Mouse (Mus musculus) c-Kit-positive CD71-positive TER-119-positive erythroid progenitor cells, embryonic 14.5 days (primary cell): ENCODE data around the gene Smc3.
"Not testable (repeated sequence)": the region's sequence is repeated elsewhere in the genome, so short reads cannot be mapped to it uniquely, and the experiment has no call there.

Experiments used
- DNase-seq: peaks from one replicate; pipeline ENCODE4 v3.0.0-alpha.2; 2013; ENCODE audit warnings: low spot score

The Smc3 gene

DNA sequence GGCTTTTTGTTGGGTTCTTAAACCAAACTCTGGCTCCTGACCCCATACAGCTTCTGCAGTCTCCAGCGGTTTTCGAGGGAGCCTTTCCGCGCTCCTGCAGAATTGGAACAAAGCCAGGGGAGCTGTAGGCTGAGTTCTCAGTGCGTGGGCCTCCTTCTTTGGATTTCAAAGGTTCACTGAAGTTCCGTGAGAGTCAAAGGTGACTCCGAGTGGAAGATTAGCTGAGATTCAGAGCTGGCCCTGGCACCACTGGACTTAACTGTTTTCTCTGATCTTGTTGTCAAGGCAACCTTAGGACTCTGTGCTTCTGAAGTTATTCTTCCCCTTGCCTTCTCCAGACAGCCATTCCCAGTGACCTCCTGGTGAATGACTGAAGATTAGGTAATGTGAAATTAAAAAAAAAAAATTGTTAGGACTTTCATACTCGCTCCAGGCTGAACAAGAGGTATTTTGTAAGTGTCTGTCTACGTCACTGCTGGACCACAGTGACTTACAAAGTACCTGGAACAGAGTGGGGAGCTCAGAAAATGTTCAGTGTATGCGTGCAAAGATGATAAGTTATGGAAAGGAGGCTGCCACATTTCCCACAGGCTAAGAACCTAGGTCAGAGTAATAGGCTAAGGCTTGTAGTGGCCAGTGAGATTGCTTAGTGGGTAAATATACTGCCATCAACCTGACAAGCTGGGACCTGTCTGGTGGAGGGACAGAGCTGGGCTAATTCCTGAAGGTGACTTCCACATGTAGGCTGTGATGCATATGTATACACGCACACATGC, 23.0 kb upstream of the Smc3 start:
- DNase-seq, result no peak

GRCm38 (mm10) chr19:53578597-53579252, 21.5 kb upstream of the Smc3 start:
- peak; percentile 57 for DNase-seq

- DNase-seq, result not testable (repeated sequence)
These were observed 19.9 kb upstream of the Smc3 start for GRCm38 (mm10) chr19:53580271-53580670.

- not testable (repeated sequence) for DNase-seq
These were observed 12.5 kb upstream of the Smc3 start for GRCm38 (mm10) chr19:53587686-53588085.

DNA sequence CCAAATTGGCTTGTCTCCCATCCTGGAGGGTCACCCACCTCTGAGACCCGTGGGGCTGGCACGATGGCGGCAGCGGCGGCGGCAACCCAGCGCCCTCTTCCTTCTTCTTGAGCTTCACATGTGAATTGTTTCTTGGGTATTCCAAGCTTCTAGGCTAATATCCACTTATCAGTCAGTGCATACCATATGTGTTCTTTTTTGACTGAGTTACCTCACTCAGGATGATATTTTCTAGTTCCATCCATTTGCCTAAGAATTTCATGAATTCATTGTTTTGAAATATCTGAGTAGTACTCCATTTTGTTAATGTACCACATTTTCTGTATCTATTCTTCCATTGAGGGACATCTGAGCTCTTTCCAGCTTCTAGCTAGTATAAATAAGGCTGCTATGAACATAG, 11.2 kb upstream of the Smc3 start, which contains the start of gene Nutf2-ps1:
Gene Nutf2-ps1, minus strand, starts transcription at position 101 of the 400 bp plus-strand sequence.
- DNase-seq, result not testable (repeated sequence)

- DNase-seq, result no peak
These were observed 3.3 kb upstream of the Smc3 start for GRCm38 (mm10) chr19:53596723-53597474.

GRCm38 (mm10) chr19:53600549-53601362, 558 bp downstream of the Smc3 start:
- peak; percentile 59 for DNase-seq

DNA sequence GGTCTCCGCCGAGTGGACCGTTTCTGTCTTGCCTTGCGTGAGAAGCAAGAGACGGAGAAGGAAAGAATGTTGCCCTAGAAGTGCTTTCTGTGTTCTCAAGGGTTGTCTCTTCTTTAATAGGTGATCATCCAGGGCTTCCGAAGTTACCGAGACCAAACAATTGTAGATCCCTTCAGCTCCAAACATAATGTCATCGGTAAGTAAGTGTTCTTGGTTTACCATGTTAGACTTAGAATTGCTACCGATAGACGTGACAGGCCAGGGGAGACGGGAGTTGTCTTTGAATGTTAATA, 1.1 kb downstream of the Smc3 start:
- peak; percentile 48 for DNase-seq

DNA sequence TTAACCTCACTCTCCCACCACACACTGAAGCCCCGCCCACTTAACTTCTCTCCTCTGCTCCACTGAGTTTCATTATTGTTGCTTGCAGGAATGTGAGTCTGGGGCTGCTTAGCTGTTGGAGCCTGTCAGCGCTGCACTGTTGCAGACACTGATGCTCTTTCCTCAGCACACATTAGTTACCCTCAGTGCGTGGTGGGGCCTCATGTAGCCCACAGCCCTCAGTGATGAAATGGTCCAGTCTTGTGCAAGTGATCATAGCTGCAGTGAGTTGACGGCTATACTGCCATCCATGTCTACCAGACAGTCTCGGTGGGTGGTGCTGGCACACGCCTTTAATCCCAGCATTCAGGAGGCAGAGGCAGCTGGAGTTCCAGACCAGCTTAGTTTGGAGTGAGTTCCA, 8.7 kb downstream of the Smc3 start:
- no peak for DNase-seq

DNA sequence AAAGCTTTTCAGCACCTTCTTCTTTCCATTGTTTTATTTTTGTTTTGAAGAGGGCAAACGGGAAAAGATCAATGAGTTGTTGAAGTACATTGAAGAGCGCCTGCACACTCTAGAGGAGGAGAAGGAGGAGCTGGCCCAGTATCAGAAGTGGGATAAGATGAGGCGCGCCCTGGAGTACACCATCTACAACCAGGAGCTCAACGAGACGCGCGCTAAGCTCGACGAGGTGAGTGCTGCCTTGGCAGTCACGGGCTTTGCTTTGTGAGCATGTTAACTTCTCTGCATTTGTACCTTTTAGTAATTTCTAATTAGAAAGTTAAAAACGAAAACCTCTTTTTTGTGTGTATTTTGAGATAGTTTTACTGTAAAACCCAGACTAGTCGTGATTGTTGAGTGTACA, 21.5 kb downstream of the Smc3 start:
- no peak for DNase-seq

DNA sequence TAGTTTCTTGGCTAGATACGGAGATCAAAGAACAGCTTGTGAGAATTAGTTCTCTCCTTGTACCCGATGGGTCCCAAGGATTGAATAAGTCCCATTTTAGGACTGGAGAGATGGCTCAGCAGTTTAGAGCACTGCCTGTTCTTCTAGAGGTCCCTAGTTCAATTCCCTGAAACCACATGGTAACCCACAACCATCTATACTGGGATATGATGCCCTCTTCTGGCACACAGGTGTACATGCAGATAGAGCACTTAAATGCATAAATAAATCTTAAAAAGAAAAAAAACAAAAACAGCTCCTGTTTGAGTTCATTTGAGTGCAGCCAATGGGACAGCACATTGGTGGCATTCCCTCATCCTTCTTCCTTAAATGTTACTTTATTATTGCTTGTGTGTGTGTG, 37.8 kb downstream of the Smc3 start:
- DNase-seq, result peak; percentile 17

GRCm38 (mm10) chr19:53638727-53639126, 38.5 kb downstream of the Smc3 start:
- no peak for DNase-seq

DNA sequence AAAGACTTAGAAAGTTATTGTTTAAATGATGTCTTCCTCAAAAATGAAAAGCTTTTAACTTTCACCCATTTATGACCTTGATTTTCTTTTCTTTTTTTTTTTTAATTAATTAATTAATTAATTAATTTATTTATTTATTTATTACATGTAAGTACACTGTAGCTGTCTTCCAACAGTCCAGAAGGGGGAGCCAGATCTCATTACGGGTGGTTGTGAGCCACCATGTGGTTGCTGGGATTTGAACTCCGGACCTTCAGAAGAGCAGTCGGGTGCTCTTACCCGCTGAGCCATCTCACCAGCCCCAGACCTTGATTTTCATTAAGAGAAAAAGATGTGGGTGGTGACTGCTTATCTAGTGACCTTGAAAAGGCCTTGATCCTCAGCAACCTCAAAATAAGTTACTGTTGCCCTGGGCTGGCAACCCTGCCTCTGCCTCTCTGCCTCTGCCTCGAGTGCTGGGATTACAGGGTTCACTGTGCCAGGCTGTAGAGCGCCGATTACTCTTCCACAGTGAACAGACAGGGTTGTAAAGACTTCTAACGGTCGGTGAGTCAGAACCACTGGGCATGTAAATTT, 43.9 kb downstream of the Smc3 start:
- DNase-seq, result no peak

GRCm38 (mm10) chr19:53647301-53647700, 47.1 kb downstream of the Smc3 start:
- no peak for DNase-seq

DNA sequence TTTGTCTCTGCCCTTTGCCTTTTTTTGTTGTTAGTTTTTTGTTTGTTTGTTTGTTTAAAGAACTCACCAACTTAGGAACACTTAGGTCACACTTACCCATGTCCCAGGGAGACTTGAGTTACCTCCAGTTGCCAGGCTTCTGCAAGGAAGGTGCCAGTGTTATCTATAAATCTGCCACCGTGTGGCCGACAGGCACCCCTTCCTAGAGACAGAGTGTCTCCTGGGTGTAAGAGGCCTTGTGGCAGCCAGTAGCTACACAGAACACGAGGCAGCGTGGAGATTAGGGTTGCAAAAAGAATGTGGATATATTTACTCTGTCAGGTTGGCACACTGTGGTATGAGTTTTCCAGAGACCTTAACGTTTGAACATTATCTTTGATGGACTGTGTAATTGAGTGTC, 47.9 kb downstream of the Smc3 start:
- DNase-seq, result no peak

DNA sequence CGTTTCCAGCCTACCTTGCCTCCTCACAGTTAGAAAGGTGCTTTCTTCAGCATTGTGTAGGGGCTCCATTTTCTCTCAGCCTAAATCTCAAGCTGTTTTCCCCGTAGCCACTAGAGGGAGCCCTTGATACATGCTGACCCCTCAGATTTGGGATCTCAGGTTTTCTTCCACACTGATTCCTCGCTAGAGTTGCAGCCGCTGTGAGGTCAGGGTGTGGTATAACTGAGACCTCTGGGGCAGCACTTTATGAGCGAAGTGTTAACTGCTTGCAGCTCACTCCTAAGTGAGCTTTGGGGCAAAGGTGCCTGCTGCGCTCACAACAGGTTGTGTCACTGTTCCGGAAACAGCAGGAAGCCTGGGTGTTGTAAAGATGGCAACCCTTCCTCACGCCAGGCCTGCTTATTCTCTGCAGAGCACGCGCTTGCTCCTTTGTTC, 48.6 kb downstream of the Smc3 start:
- DNase-seq, result peak; percentile 53

GRCm38 (mm10) chr19:53649361-53649760, 49.2 kb downstream of the Smc3 start:
- DNase-seq, result no peak

GRCm38 (mm10) chr19:53649802-53650201, 49.6 kb downstream of the Smc3 start:
- no peak for DNase-seq

- no peak for DNase-seq
These were observed 50.7 kb downstream of the Smc3 start for GRCm38 (mm10) chr19:53650921-53651320.

GRCm38 (mm10) chr19:53652267-53652666, 52.1 kb downstream of the Smc3 start:
- no peak for DNase-seq

DNA sequence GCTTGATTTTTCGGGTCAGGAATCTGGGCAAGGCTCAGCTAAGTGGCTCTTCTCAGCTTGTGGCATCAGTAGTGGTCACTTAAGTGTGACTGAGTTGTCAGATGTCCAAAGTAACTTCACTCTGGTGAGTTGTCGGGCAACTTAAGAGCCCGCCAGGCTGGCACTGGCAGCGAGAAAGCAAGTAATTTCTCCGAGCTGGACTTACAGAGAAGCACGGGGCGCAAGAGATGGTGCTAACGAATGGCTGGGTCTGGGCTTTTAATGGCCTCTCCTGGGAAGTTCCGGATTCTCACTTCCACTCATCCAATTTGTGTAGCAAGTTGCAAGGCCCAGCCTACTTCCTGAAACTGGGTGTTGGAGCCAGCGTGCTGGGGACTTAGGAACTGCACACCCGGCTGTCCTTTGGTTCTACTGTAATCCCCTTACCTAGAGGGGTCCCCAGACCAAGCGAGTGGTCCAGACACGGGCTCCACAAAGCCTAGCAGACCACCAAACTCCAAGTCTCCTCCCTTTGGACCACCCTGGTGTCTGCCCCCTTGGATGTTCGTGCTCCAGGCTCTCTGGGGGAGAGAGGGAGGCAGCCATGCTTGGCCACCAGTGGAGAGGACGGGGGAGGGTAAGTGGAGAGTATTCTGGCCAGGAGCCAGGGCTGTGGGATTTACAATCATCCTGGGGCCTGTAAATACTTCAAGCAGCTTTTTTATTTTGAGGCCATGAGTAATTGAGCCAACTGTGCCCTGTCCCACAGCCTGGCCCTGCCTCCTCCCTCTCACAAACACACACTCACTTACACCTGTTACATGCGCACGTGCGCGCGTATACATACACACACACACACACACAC, 53.6 kb downstream of the Smc3 start:
- no peak for DNase-seq
